ENCODE assay signal across 20 mouse cellular contexts in genomic region chr4:133617936-133618335, GRCm38 (mm10). TPM values are rescaled to one million over a fixed set of nuclear protein-coding genes. Genes with fewer than 3 reads are reported as not detected.
A peak's percentile ranks its signal among the peaks of the same experiment; 100 is the strongest.
DNase-seq lines count a peak whose midpoint lies in the region; ATAC-seq lines count a peak whose summit lies in the region.
"Had no signal": no experiment of that assay in that cellular context is flagged by ENCODE, and none has a peak within 500 bp of the region (broad histone marks: within the 10 kb centered on the region; RNA-seq: fewer than 3 reads in every experiment).

No protein-coding gene starts in this region.

- no peak overlapping the region for H3K27ac ChIP-seq in intestine, embryonic 15.5 days
- no peak overlapping the region for H3K27ac ChIP-seq in intestine, embryonic 16.5 days (ENCODE audit: low read length)
- no peak overlapping the region for H3K27ac ChIP-seq in midbrain, embryonic 11.5 days (ENCODE audit: low read depth, low read length)
- no peak overlapping the region for H3K27ac ChIP-seq in midbrain, embryonic 10.5 days (replicated peaks)
- H3K27ac ChIP-seq: embryonic facial prominence, embryonic 13.5 days; embryonic facial prominence, embryonic 15.5 days; forebrain, embryonic 10.5 days; forebrain, embryonic 12.5 days had no signal

- H3K4me3 ChIP-seq in intestine, embryonic 15.5 days (replicated peaks) = no peak overlapping the region
- no peak overlapping the region for H3K4me3 ChIP-seq in intestine, embryonic 16.5 days (ENCODE audit: low read length)
- no peak overlapping the region for H3K4me3 ChIP-seq in midbrain, embryonic 11.5 days (ENCODE audit: low read depth, low read length)
- H3K4me3 ChIP-seq in midbrain, embryonic 10.5 days = no peak overlapping the region
- H3K4me3 ChIP-seq: embryonic facial prominence, embryonic 13.5 days; embryonic facial prominence, embryonic 15.5 days; erythroblast, embryonic 14.5 days; forebrain, embryonic 10.5 days; forebrain, embryonic 12.5 days had no signal

- 92% methylated on average over 11 of the region's 11 CpGs for WGBS in intestine, embryonic 15.5 days
- 94% methylated on average over 11 of the region's 11 CpGs for WGBS in intestine, embryonic 16.5 days
- 93% methylated on average over 11 of the region's 11 CpGs for WGBS in midbrain, embryonic 11.5 days
- WGBS in midbrain, embryonic 10.5 days = 93% methylated on average over 11 of the region's 11 CpGs

- no peaks in the 10 kb centered on the region for H3K9me3 ChIP-seq in intestine, embryonic 15.5 days
- no peaks in the 10 kb centered on the region for H3K9me3 ChIP-seq in intestine, embryonic 16.5 days (ENCODE audit: control insufficient read depth, low read length)
- no peaks in the 10 kb centered on the region for H3K9me3 ChIP-seq in midbrain, embryonic 11.5 days (ENCODE audit: control insufficient read depth, low read length)
- H3K9me3 ChIP-seq in midbrain, embryonic 10.5 days (replicated peaks) = no peaks in the 10 kb centered on the region
- H3K9me3 ChIP-seq: embryonic facial prominence, embryonic 13.5 days; embryonic facial prominence, embryonic 15.5 days; forebrain, embryonic 10.5 days; forebrain, embryonic 12.5 days had no signal

- H3K4me2 ChIP-seq in intestine, embryonic 15.5 days (replicated peaks) = no peak overlapping the region
- H3K4me2 ChIP-seq in intestine, embryonic 16.5 days (ENCODE audit: low read depth, low read length) = no peak overlapping the region
- H3K4me2 ChIP-seq in midbrain, embryonic 11.5 days = no peak overlapping the region
- H3K4me2 ChIP-seq: embryonic facial prominence, embryonic 13.5 days; embryonic facial prominence, embryonic 15.5 days; forebrain, embryonic 12.5 days had no signal

- no peaks in the 10 kb centered on the region for H3K4me1 ChIP-seq in intestine, embryonic 15.5 days (replicated peaks)
- H3K4me1 ChIP-seq in intestine, embryonic 16.5 days (ENCODE audit: control insufficient read depth, insufficient read depth, low read length) = no peaks in the 10 kb centered on the region
- H3K4me1 ChIP-seq in midbrain, embryonic 11.5 days (ENCODE audit: control insufficient read depth, insufficient read depth, low read length) = no peaks in the 10 kb centered on the region
- H3K4me1 ChIP-seq in midbrain, embryonic 10.5 days = no peaks in the 10 kb centered on the region; the same call in 1 of the 2 replicates
- H3K4me1 ChIP-seq: embryonic facial prominence, embryonic 13.5 days; embryonic facial prominence, embryonic 15.5 days; forebrain, embryonic 10.5 days; forebrain, embryonic 12.5 days had no signal

- DNase-seq in cerebellum, postnatal 10 days = peak; percentile 53 to 71
- DNase-seq in cerebellum, adult 18-20 months = no peak
- DNase-seq in midbrain, embryonic 11.5 days (ENCODE audit: low spot score, missing footprints) = peak; percentile 77
- no peak for DNase-seq in midbrain, embryonic 10.5 days (ENCODE audit: low spot score)
- DNase-seq: adrenal gland, adult 2 months; adrenal gland, postnatal 10 days; adrenal gland, postnatal 25 days; cerebellum, adult 11 months; cerebellum, adult 8-10 months; cerebellum, adult 9-11 months; embryo, embryonic 11 days had no signal

- no peaks in the 10 kb centered on the region for H3K27me3 ChIP-seq in intestine, embryonic 15.5 days (replicated peaks)
- no peaks in the 10 kb centered on the region for H3K27me3 ChIP-seq in intestine, embryonic 16.5 days (replicated peaks; ENCODE audit: control insufficient read depth, insufficient read depth, low read length)
- H3K27me3 ChIP-seq in midbrain, embryonic 11.5 days (ENCODE audit: control insufficient read depth, insufficient read depth, low read length) = no peaks in the 10 kb centered on the region
- H3K27me3 ChIP-seq in midbrain, embryonic 10.5 days (ENCODE audit: low read depth, poor library complexity, severe bottlenecking) = no peaks in the 10 kb centered on the region
- H3K27me3 ChIP-seq: embryonic facial prominence, embryonic 13.5 days; embryonic facial prominence, embryonic 15.5 days; forebrain, embryonic 12.5 days had no signal

- 0 out of 2 replicates have a peak, but pooled peaks have one; percentile 14 for ATAC-seq in intestine, embryonic 15.5 days
- ATAC-seq in intestine, embryonic 16.5 days = no peak
- ATAC-seq in midbrain, embryonic 11.5 days (ENCODE audit: low FRiP score) = no peak
- ATAC-seq: forebrain, embryonic 14.5 days; forebrain, embryonic 16.5 days had no signal

- H3K36me3 ChIP-seq in intestine, embryonic 15.5 days = peaks cover 15% of the 10 kb centered on the region
- 0 out of 2 replicates have a peak, but pooled peaks cover 4% of the 10 kb centered on the region for H3K36me3 ChIP-seq in intestine, embryonic 16.5 days (ENCODE audit: control insufficient read depth, insufficient read depth, low read length)
- H3K36me3 ChIP-seq in midbrain, embryonic 11.5 days (ENCODE audit: control insufficient read depth, insufficient read depth, low read length) = 0 out of 2 replicates have a peak, but pooled peaks cover 2% of the 10 kb centered on the region
- peaks cover 68% of the 10 kb centered on the region for H3K36me3 ChIP-seq in midbrain, embryonic 10.5 days

- no peak overlapping the region for H3K9ac ChIP-seq in intestine, embryonic 15.5 days
- H3K9ac ChIP-seq in intestine, embryonic 16.5 days (ENCODE audit: low read depth, low read length) = no peak overlapping the region
- no peak overlapping the region for H3K9ac ChIP-seq in midbrain, embryonic 11.5 days (ENCODE audit: low read length)
- H3K9ac ChIP-seq: embryonic facial prominence, embryonic 13.5 days; embryonic facial prominence, embryonic 15.5 days; forebrain, embryonic 12.5 days had no signal

RNA-seq across cellular contexts. Expression of gene Sfn, which starts 16.0 kb away (rescaled TPM):
- 47.4 and 51.0 TPM in 2 replicates for polyA plus RNA-seq in intestine, embryonic 15.5 days (2015; fragmentation: Nextera tagmentation; extraction: Ambion mirVana)
- polyA plus RNA-seq in intestine, embryonic 16.5 days (2015; fragmentation: Nextera tagmentation; extraction: Ambion mirVana) = 50.1 and 59.9 TPM in 2 replicates
- 6.0 and 7.8 TPM in 2 replicates for polyA plus RNA-seq in midbrain, embryonic 11.5 days (2014; fragmentation: Nextera tagmentation; extraction: Ambion mirVana)
- polyA plus RNA-seq in midbrain, embryonic 10.5 days (2016; fragmentation: Nextera tagmentation; extraction: Ambion mirVana) = 7.8 and 9.9 TPM in 2 replicates

RNA-seq across cellular contexts. Expression of gene Zdhhc18, which starts 32.0 kb away (rescaled TPM):
- polyA plus RNA-seq in intestine, embryonic 15.5 days (2015; fragmentation: Nextera tagmentation; extraction: Ambion mirVana) = 2.0 and 4.1 TPM in 2 replicates
- polyA plus RNA-seq in intestine, embryonic 16.5 days (2015; fragmentation: Nextera tagmentation; extraction: Ambion mirVana) = 1.3 and 1.6 TPM in 2 replicates
- 1.8 and 3.5 TPM in 2 replicates for polyA plus RNA-seq in midbrain, embryonic 11.5 days (2014; fragmentation: Nextera tagmentation; extraction: Ambion mirVana)
- 3.0 and 3.1 TPM in 2 replicates for polyA plus RNA-seq in midbrain, embryonic 10.5 days (2016; fragmentation: Nextera tagmentation; extraction: Ambion mirVana)

RNA-seq across cellular contexts. Expression of gene Gpn2, which starts 33.8 kb away (rescaled TPM):
- polyA plus RNA-seq in intestine, embryonic 15.5 days (2015; fragmentation: Nextera tagmentation; extraction: Ambion mirVana) = 16.5 and 19.8 TPM in 2 replicates
- polyA plus RNA-seq in intestine, embryonic 16.5 days (2015; fragmentation: Nextera tagmentation; extraction: Ambion mirVana) = 17.1 and 17.3 TPM in 2 replicates
- 24.2 and 28.6 TPM in 2 replicates for polyA plus RNA-seq in midbrain, embryonic 11.5 days (2014; fragmentation: Nextera tagmentation; extraction: Ambion mirVana)
- polyA plus RNA-seq in midbrain, embryonic 10.5 days (2016; fragmentation: Nextera tagmentation; extraction: Ambion mirVana) = 27.9 and 28.7 TPM in 2 replicates

RNA-seq across cellular contexts. Expression of gene Gpatch3, which starts 43.4 kb away (rescaled TPM):
- polyA plus RNA-seq in intestine, embryonic 15.5 days (2015; fragmentation: Nextera tagmentation; extraction: Ambion mirVana) = 6.7 and 7.1 TPM in 2 replicates
- 5.5 and 7.5 TPM in 2 replicates for polyA plus RNA-seq in intestine, embryonic 16.5 days (2015; fragmentation: Nextera tagmentation; extraction: Ambion mirVana)
- 6.8 and 7.8 TPM in 2 replicates for polyA plus RNA-seq in midbrain, embryonic 11.5 days (2014; fragmentation: Nextera tagmentation; extraction: Ambion mirVana)
- 8.9 and 10.9 TPM in 2 replicates for polyA plus RNA-seq in midbrain, embryonic 10.5 days (2016; fragmentation: Nextera tagmentation; extraction: Ambion mirVana)

RNA-seq across cellular contexts. Expression of gene Pigv, which starts 54.5 kb away (rescaled TPM):
- 16.9 and 17.7 TPM in 2 replicates for polyA plus RNA-seq in intestine, embryonic 15.5 days (2015; fragmentation: Nextera tagmentation; extraction: Ambion mirVana)
- polyA plus RNA-seq in intestine, embryonic 16.5 days (2015; fragmentation: Nextera tagmentation; extraction: Ambion mirVana) = 16.6 and 18.5 TPM in 2 replicates
- 9.6 and 12.4 TPM in 2 replicates for polyA plus RNA-seq in midbrain, embryonic 11.5 days (2014; fragmentation: Nextera tagmentation; extraction: Ambion mirVana)
- 18.7 and 19.5 TPM in 2 replicates for polyA plus RNA-seq in midbrain, embryonic 10.5 days (2016; fragmentation: Nextera tagmentation; extraction: Ambion mirVana)

Comparison
In these comparisons a context has a peak if more than half of its experiments do, and no peak if none do; other contexts are left out.
1. DNase-seq: peak in cerebellum, postnatal 10 days (2 of 2) and midbrain, embryonic 11.5 days (single experiment); none in cerebellum, adult 18-20 months (0 of 2) and midbrain, embryonic 10.5 days (single experiment).